Mouse (Mus musculus) liver, embryonic 15.5 days (tissue): ENCODE data around the gene Catsper4. TPM values are rescaled to one million over a fixed set of nuclear protein-coding genes. Genes with fewer than 3 reads are reported as not detected.
A peak's percentile ranks its signal among the peaks of the same experiment; 100 is the strongest.
"Not testable (repeated sequence)": the region's sequence is repeated elsewhere in the genome, so short reads cannot be mapped to it uniquely, and the experiment has no call there.

Source experiments
- ATAC-seq: fragments of 200-750 bp; cut with Nextera tagmentation; 2 replicates; pipeline ENCODE4 v1.8.0; 2017; ENCODE audit warnings: moderate number of reproducible peaks, mild to moderate bottlenecking, moderate library complexity; ENCODE audit not compliant: insufficient read depth
- H3K27ac ChIP-seq: fragments of 300-500 bp; sonication (generic); replicated peaks from 2 replicates; pipeline ENCODE4 v1.5.1; 2015; ENCODE audit warnings: mild to moderate bottlenecking, inconsistent platforms
- H3K27me3 ChIP-seq: fragments of 300-500 bp; sonication (generic); 2 replicates; pipeline ENCODE4 v1.6.1; 2015; ENCODE audit warnings: mild to moderate bottlenecking, inconsistent platforms
- H3K36me3 ChIP-seq: fragments of 300-500 bp; sonication (generic); replicated peaks from 2 replicates; pipeline ENCODE4 v1.6.1; 2015; ENCODE audit warnings: moderate library complexity, mild to moderate bottlenecking, inconsistent platforms
- H3K4me1 ChIP-seq: fragments of 300-500 bp; sonication (generic); replicated peaks from 2 replicates; pipeline ENCODE4 v1.6.1; 2015; ENCODE audit warnings: inconsistent platforms
- H3K4me2 ChIP-seq: fragments of 300-500 bp; sonication (generic); 2 replicates; pipeline ENCODE4 v1.6.1; 2015; ENCODE audit warnings: moderate library complexity, mild to moderate bottlenecking, inconsistent platforms
- H3K4me3 ChIP-seq: fragments of 300-500 bp; sonication (generic); replicated peaks from 2 replicates; pipeline ENCODE4 v1.5.1; 2015; ENCODE audit warnings: mild to moderate bottlenecking, inconsistent platforms
- H3K9ac ChIP-seq: fragments of 300-500 bp; sonication (generic); 2 replicates; pipeline ENCODE4 v1.6.1; 2015; ENCODE audit warnings: moderate library complexity, mild to moderate bottlenecking, inconsistent platforms
- H3K9me3 ChIP-seq: fragments of 300-500 bp; sonication (generic); replicated peaks from 2 replicates; pipeline ENCODE4 v1.6.1; 2016; ENCODE audit warnings: inconsistent platforms
- WGBS: fragments of 180-500 bp; shearing (Covaris S2); methylation state at CpG from one replicate; pipeline ENCODE4 v1.1.7; 2015; ENCODE audit warnings: mixed read lengths; ENCODE audit not compliant: insufficient replicate concordance; 5-methylcytosine and 5-hydroxymethylcytosine counted together
- polyA plus RNA-seq: library from polyadenylated mRNA; unstranded; fragments of >200 nt; fragmentation: Nextera tagmentation; extraction: Ambion mirVana; gene quantifications from 2 replicates; pipeline ENCODE4 v1.2.1, GENCODE M21; 2015

The Catsper4 gene
- not detected in 2 replicates for polyA plus RNA-seq

DNA sequence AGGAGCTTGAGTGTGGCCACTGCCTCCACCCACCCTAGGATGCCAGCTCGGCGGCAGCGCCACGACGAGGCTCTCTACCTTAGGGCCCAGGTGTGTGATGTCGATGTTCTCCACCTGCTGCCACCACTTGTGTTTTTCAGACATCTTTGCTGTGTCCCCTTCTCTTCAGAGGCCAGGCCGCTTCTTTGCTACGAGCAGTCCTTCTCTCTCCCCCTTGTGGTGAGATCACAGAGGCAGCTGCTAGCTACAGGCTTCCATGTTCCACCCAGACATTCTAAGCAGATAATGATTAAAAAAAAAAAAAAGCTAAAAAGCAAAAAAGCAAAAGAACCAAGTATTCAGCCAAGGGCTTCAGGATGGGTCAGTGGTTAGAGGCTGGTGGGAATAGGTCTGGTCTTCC is at the start of gene Catsper4:
Gene Catsper4 (minus strand): TSS at position 190 of the 400 bp plus-strand sequence.
- Histone ChIP-seq H3K9me3 (no peaks in the 10 kb centered on the region), H3K27me3 (peaks cover 10% of the 10 kb centered on the region), H3K4me1 (peaks cover 5% of the 10 kb centered on the region), H3K4me2 (no peak within 1 kb of the TSS), H3K27ac (no peak within 1 kb of the TSS), H3K9ac (no peak within 1 kb of the TSS), H3K4me3 (no peak within 1 kb of the TSS), H3K36me3 (no peaks in the 10 kb centered on the region)
- WGBS = 72% methylated on average over 8 of the region's 8 CpGs
- ATAC-seq = no peak

DNA sequence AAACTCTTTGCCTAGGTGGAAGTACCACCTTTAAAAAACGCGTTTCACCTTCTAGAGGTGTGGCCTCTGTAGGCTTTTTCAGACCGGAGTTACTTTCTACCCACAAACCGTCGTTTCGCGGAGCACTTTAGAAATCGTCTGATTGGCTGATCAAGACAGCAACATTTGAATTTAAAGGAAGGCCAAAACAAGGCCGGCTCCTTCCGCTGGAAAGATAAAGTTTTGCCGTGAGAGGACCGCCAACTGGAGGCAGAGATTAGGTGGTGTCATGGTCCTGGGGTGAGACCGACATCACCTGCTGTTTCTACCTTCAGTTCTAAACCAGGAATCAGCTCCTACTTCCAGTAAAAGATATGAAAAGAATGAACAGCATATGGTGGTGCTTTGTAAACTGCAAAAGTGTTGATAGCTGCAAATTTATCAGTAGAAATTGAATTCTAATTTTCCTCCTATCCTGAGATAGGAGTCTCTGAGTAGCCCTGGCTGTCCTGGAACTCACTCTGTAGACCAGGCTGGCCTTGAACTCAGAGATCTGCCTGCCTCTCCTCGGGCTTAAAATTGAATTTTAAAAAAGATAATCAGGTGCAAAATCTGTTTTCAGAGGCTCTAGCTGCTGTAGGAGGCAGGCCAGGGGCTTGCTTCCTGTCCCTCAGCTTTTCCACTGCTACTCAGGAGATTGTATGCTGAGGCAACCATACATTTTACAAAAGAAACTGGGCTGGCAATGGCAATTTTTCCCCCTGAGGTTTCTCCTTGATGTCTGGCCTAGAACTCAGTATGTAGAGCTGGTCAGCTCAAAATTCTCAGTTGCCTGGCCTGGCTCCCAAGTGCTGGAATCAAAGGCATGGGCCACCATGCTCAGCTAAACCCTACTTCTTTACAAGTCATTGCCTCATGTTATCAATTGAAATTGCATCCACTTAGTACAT is 46.5 kb upstream of the Catsper4 start:
- 1% methylated on average over 14 of the region's 14 CpGs for WGBS
- H3K36me3 ChIP-seq = peaks cover 31% of the 10 kb centered on the region
- no peaks in the 10 kb centered on the region for H3K9me3 ChIP-seq
- no peaks in the 10 kb centered on the region for H3K27me3 ChIP-seq
- ATAC-seq = peak; percentile 93
- peaks cover 28% of the 10 kb centered on the region for H3K4me1 ChIP-seq
- H3K27ac ChIP-seq = peak overlapping the region; percentile 89
- peak overlapping the region; percentile 45 for H3K4me3 ChIP-seq
- H3K9ac ChIP-seq = peak overlapping the region; percentile 42
- H3K4me2 ChIP-seq = peak overlapping the region; percentile 66

DNA sequence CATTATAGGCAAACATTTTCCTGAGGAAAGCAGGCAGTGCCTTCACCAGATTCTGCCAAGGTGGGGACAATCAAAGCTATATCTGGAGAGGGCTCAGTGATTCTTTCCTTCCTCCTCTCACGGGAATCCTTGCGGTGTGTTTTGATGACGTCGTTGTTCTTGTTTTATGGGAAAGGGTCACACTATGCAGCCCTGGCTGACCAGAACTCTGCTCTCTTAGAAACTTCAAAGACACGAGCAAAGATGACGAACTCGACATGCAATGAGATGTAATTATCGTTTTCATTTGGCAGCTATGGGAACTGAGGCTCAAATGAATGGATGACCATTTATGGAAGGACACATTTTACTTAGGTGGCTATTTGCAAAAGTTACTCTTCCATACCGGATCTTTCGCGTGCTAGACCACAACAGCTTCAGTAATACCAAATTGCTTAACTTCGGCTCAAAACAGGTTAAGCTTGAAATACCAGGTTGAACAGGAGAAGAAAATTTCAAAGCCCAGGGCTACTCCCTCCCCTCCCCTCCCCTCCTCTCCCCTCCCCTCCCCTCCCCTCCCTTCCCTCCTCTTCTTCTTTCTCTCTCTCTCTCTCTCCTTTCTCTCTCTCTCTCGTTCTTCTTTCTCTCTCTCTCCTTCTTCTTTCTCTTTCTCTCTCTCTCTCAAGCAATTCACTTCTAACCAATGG is 45.7 kb upstream of the Catsper4 start:
- H3K27ac ChIP-seq = peak overlapping the region; percentile 89
- H3K36me3 ChIP-seq = peaks cover 24% of the 10 kb centered on the region
- peak overlapping the region; percentile 66 for H3K4me2 ChIP-seq
- peak; percentile 56 for ATAC-seq
- H3K4me1 ChIP-seq = peaks cover 28% of the 10 kb centered on the region
- H3K9ac ChIP-seq = peak overlapping the region; percentile 42
- H3K27me3 ChIP-seq = no peaks in the 10 kb centered on the region
- no peaks in the 10 kb centered on the region for H3K9me3 ChIP-seq
- H3K4me3 ChIP-seq = peak overlapping the region; percentile 45
- 13% methylated on average over 12 of the region's 13 CpGs for WGBS

DNA sequence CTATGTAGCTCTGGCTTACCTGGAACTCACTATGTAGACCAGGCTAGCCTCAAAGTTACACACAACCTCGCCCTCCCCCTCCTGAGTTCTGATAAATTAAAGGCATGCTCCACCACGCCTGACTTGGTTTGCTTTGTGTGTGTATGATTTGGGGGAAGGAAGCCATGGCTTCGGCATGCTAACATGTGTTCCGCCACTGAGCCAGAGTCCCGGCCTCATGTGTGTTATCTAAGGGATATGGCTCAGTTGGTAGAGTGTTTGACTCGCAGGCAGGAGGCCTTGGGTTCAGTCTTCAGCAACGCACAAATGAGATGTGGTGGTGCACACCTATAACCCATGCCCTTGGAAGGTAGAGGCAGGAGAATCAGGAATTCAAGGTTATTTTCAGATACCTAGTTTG is 44.8 kb upstream of the Catsper4 start:
- H3K4me2 ChIP-seq = no peak overlapping the region; the same call in 1 of the 2 replicates
- no peak overlapping the region for H3K9ac ChIP-seq
- ATAC-seq = no peak
- peaks cover 15% of the 10 kb centered on the region for H3K36me3 ChIP-seq
- H3K4me1 ChIP-seq = peaks cover 28% of the 10 kb centered on the region
- H3K27me3 ChIP-seq = no peaks in the 10 kb centered on the region
- no peak overlapping the region for H3K4me3 ChIP-seq
- WGBS = 66% methylated on average over 7 of the region's 7 CpGs
- H3K9me3 ChIP-seq = no peaks in the 10 kb centered on the region
- H3K27ac ChIP-seq = no peak overlapping the region

DNA sequence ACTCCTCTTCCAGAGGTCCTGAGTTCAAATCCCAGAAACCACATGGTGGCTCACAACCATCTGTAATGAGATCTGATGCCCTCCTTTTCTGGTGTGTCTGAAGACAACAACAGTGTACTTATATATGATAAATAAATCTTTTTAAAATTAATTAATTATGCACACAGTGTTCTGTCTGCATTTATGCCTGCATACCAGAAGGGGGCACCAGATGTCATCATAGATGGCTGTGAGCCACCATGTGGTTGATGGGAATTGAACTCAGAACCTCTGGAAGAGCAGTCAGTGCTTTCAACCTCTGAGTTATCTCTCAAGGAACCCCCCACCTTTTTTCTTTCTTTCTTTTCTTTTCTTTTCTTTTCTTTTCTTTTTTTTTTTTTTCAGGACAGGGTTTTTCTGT is 42.4 kb upstream of the Catsper4 start:
- ATAC-seq, H3K4me3 ChIP-seq, H3K27ac ChIP-seq, H3K4me2 ChIP-seq, H3K9ac ChIP-seq, H3K9me3 ChIP-seq, H3K27me3 ChIP-seq, H3K36me3 ChIP-seq: not testable (repeated sequence)
- peaks cover 27% of the 10 kb centered on the region for H3K4me1 ChIP-seq

DNA sequence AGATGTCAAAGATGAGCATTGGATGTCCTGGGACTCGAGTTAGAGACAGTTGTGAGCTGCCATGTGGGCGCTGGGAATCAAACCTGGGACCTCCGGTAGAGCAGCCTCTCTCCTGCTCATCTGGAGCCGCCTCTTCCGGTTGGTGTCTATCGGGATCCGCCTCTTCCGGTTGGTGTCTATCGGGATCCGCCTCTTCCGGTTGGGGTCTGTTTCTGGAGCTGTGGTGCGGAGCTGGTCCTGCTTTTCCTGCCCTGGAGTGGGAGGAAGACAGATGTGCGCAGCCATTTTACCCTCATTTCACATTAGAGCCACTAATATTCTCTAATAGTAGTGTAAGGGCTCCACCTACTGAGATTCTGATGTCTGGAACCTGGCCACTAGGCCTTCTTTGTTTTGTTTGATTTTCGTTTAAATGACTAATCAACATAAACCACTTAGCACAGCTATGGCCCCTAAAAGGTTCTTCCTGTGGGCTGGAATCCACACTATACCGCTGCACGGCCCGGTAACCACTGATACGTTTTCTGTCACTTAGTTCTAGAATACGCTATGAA is 41.0 kb upstream of the Catsper4 start:
- Histone ChIP-seq H3K27me3 (no peaks in the 10 kb centered on the region), H3K27ac (no peak overlapping the region), H3K4me2 (no peak overlapping the region), H3K4me1 (peaks cover 15% of the 10 kb centered on the region), H3K4me3 (no peak overlapping the region), H3K36me3 (no peaks in the 10 kb centered on the region), H3K9ac (no peak overlapping the region), H3K9me3 (no peaks in the 10 kb centered on the region)
- ATAC-seq = no peak
- 66% methylated on average over 19 of the region's 19 CpGs for WGBS

DNA sequence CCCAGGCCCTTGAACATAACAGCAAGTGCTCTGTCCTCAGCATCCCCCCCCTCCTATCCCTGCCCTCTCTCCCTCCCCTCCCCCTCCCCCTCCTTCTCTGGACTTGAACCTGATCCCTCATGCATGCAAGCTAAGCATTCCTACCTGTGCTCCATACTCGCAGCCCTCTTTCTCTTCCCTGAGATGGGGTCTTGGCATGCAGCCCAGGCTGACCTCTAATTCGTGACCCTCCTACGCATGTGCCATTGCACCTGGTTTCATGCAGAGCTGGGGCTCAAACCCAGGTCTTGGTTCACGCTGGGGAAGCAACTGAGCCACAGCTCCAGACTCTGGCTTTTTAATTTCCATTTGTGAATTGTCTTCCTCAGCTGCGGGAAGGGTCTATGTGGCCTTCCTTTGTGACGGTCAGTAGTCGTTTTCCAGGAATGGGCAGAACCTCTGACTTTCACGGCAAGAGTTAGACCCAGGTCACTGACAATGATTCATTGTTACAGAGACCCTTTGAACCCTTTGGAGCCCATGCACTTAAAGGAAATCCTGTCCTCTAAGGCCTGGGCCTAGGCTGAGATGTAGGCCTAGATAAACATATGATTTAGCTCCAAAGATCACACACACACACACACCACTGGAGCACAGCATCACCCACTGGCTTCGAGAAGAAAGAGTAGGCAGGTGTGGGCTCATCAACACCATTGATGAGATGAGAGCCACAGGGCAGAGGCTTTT is 38.8 kb upstream of the Catsper4 start:
- H3K27ac ChIP-seq = no peak overlapping the region
- ATAC-seq = no peak
- H3K4me2 ChIP-seq = no peak overlapping the region
- no peaks in the 10 kb centered on the region for H3K36me3 ChIP-seq
- H3K4me3 ChIP-seq = no peak overlapping the region
- no peaks in the 10 kb centered on the region for H3K4me1 ChIP-seq
- H3K27me3 ChIP-seq = peaks cover 5% of the 10 kb centered on the region; the same call in 1 of the 2 replicates
- H3K9ac ChIP-seq = no peak overlapping the region
- WGBS = 54% methylated on average over 9 of the region's 9 CpGs
- H3K9me3 ChIP-seq = no peaks in the 10 kb centered on the region

DNA sequence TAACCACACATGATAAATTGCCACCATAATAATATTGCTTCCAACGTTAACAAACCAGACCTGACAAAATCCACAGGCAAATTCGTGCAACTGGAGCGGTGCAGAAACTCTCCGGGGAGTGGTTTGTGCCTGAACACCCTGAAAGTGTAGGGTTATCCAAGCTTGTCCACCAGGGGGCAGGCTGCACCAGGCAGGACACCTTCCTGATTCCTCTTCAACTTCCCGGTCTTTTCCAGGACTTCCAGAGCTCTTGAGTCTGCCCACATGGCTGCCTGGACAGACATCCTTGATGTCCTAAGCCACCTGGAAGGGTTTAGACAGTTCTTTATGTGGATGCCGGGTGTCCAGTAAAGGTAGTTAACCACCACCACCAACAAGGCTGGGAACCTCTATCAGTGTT is 36.0 kb upstream of the Catsper4 start:
- H3K4me1 ChIP-seq = no peaks in the 10 kb centered on the region
- no peak for ATAC-seq
- no peak overlapping the region for H3K4me3 ChIP-seq
- no peak overlapping the region for H3K4me2 ChIP-seq
- H3K36me3 ChIP-seq = no peaks in the 10 kb centered on the region
- H3K27me3 ChIP-seq = peaks cover 9% of the 10 kb centered on the region; the same call in 1 of the 2 replicates
- H3K27ac ChIP-seq = no peak overlapping the region
- H3K9me3 ChIP-seq = no peaks in the 10 kb centered on the region
- H3K9ac ChIP-seq = no peak overlapping the region
- 31% methylated on average over 6 of the region's 6 CpGs for WGBS

DNA sequence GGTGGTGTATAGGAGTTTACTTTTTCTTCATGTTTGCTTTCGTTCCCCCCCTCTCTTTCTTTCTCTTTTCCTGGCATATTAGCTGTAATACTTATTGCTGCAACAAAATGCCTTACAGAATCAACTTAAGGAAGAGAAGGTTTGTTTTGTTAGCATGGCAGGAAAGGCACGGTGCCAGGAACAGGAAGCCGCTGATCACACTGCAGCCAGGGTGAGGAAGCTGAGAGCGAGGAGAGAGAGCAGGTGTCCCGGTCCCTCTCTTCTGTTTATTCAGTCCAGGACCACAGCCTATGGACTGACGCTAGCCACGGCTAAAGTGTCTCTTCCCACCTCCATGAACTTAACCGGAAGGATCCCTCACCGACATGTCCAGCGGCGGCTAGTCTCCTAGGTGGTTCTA is 31.2 kb upstream of the Catsper4 start:
- H3K4me1 ChIP-seq = peaks cover 14% of the 10 kb centered on the region

DNA sequence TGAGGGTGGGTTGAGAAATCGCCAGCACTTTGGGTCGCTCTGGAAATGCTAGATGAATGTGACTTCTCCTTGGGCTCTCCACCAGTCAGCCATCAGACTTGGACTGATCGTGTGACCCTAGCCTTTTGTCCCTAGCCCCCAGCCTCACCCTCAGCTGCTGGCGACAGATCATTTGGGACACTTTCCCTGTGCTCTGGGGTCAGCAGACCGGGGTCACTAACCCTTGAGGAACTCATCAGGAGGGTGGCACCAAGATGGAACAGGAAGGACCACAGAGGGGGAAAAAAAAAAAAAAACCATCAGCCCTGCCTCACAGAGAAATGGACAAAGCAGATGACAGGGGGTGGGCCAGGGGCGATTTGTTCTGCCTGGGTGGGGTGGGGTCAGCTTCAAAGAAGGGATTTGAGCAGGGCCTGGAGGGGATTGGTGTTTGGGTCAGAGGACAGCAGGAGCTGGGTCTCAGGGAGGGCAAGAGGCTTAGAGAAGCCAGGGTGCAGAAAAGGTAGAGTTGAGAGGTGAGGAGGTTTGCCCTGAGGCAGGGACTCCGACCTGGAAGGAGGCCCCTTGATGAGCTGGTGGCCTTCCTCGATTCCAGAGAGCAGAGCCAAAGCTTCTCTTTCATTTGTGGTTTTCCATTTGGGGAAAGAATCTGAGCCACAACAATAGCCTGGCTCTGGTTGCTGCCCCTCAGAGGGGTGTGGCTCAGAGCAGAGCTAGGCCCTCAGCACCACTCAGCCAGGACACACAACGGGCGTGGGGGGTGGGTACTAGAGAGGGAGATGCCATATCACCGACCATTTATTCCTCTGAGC is 30.2 kb upstream of the Catsper4 start:
- H3K36me3 ChIP-seq = no peaks in the 10 kb centered on the region
- peaks cover 60% of the 10 kb centered on the region for H3K27me3 ChIP-seq
- WGBS = 34% methylated on average over 11 of the region's 11 CpGs
- H3K9me3 ChIP-seq = no peaks in the 10 kb centered on the region
- no peak overlapping the region for H3K4me3 ChIP-seq
- peaks cover 18% of the 10 kb centered on the region for H3K4me1 ChIP-seq
- H3K27ac ChIP-seq = no peak overlapping the region
- H3K9ac ChIP-seq = no peak overlapping the region
- no peak overlapping the region for H3K4me2 ChIP-seq
- ATAC-seq = no peak

More for the DNA sequence above, 31.2 kb upstream of the Catsper4 start:
- WGBS = 25% methylated on average over 11 of the region's 11 CpGs
- ATAC-seq = no peak
- Histone ChIP-seq H3K27ac (no peak overlapping the region), H3K36me3 (no peaks in the 10 kb centered on the region), H3K9me3 (no peaks in the 10 kb centered on the region), H3K4me3 (no peak overlapping the region), H3K9ac (no peak overlapping the region), H3K4me2 (no peak overlapping the region), H3K27me3 (peaks cover 52% of the 10 kb centered on the region)
